Mouse (Mus musculus) heart, postnatal 0 days (tissue): ENCODE measurements around the gene Otp. TPM values are rescaled to one million over a fixed set of nuclear protein-coding genes. Genes with fewer than 3 reads are reported as not detected.

Experiments used
- ATAC-seq: fragments of 200-750 bp; cut with Nextera tagmentation; 2 replicates; pipeline ENCODE4 v1.8.0; 2017; ENCODE audit warnings: low read depth, moderate number of reproducible peaks, moderate library complexity; ENCODE audit not compliant: insufficient read depth
- DNase-seq: peaks from one replicate; pipeline ENCODE4 v3.0.0-alpha.2; 2016; ENCODE audit warnings: low spot score
- H3K27ac ChIP-seq: fragments of 300-500 bp; sonication (generic); 2 replicates; pipeline ENCODE4 v1.5.1; 2014; ENCODE audit warnings: low read depth, mild to moderate bottlenecking
- H3K27me3 ChIP-seq: fragments of 300-500 bp; sonication (generic); 2 replicates; pipeline ENCODE4 v1.6.1; 2014; ENCODE audit warnings: low read length, mixed read lengths; ENCODE audit not compliant: control insufficient read depth, insufficient read depth
- H3K36me3 ChIP-seq: fragments of 300-500 bp; sonication (generic); replicated peaks from 2 replicates; pipeline ENCODE4 v1.6.1; 2014; ENCODE audit warnings: low read length, mixed read lengths; ENCODE audit not compliant: control insufficient read depth, insufficient read depth
- H3K4me1 ChIP-seq: fragments of 300-500 bp; sonication (generic); 2 replicates; pipeline ENCODE4 v1.6.1; 2014; ENCODE audit warnings: antibody characterized with exemption; ENCODE audit not compliant: control insufficient read depth, insufficient read depth
- H3K4me2 ChIP-seq: fragments of 300-500 bp; sonication (generic); 2 replicates; pipeline ENCODE4 v1.6.1; 2014; ENCODE audit warnings: low read depth, mild to moderate bottlenecking, low read length, moderate library complexity
- H3K4me3 ChIP-seq: fragments of 300-500 bp; sonication (generic); 2 replicates; pipeline ENCODE4 v1.5.1; 2014; ENCODE audit warnings: low read depth, low read length
- H3K9ac ChIP-seq: fragments of 300-500 bp; sonication (generic); replicated peaks from 2 replicates; pipeline ENCODE4 v1.6.1; 2014; ENCODE audit warnings: low read depth, low read length, mixed read lengths
- H3K9me3 ChIP-seq: fragments of 300-500 bp; sonication (generic); replicated peaks from 2 replicates; pipeline ENCODE4 v1.6.1; 2016; ENCODE audit warnings: low read length; ENCODE audit not compliant: control insufficient read depth
- CTCF ChIP-seq: IDR thresholded peaks from 2 replicates; pipeline ENCODE4 v1.5.1; 2016; ENCODE audit warnings: antibody characterized with exemption, control low read depth, low read depth
- EP300 ChIP-seq: IDR thresholded peaks from 2 replicates; pipeline ENCODE4 v1.6.1; 2016; ENCODE audit warnings: antibody characterized with exemption, low read depth
- WGBS: fragments of 180-500 bp; shearing (Covaris S2); extraction: QIAGEN DNeasy Blood & Tissue Kit; methylation state at CpG from one replicate; pipeline ENCODE4 v1.1.7; 2014; 5-methylcytosine and 5-hydroxymethylcytosine counted together
- polyA plus RNA-seq: library from polyadenylated mRNA; unstranded; fragments of >200 nt; fragmentation: Nextera tagmentation; extraction: Ambion mirVana; gene quantifications from 2 replicates; pipeline ENCODE4 v1.2.1, GENCODE M21; 2015
- total RNA-seq: library from RNA; depleted of rRNA; stranded (reverse); fragments of >200 nt; gene quantifications from 2 replicates; pipeline ENCODE4 v1.2.3, GENCODE M21; 2014; ENCODE audit warnings: low replicate concordance; rRNA removed

Gene Otp
- total and polyA plus RNA-seq, 2 experiments from 2014 or later, result not detected

- peaks cover 88% of the 10 kb centered on the region for H3K27me3 ChIP-seq
- TF ChIP-seq CTCF, result no peak
- TF ChIP-seq EP300, result no peak
- peak overlapping the region; percentile 30 for H3K4me2 ChIP-seq
- 3% methylated on average over 68 of the region's 81 CpGs for WGBS
- H3K27ac ChIP-seq, result no peak overlapping the region
- no peaks in the 10 kb centered on the region for H3K9me3 ChIP-seq
- ATAC-seq (peak; percentile 36), DNase-seq (no peak)
- H3K9ac ChIP-seq, result no peak overlapping the region
- peak overlapping the region; percentile 19; the same call in 1 of the 2 replicates for H3K4me3 ChIP-seq
- no peaks in the 10 kb centered on the region for H3K36me3 ChIP-seq
- 0 out of 2 replicates have a peak, but pooled peaks cover 13% of the 10 kb centered on the region for H3K4me1 ChIP-seq
These were observed 10.2 kb downstream of the Otp start for GRCm38 (mm10) chr13:94885291-94886235.

GRCm38 (mm10) chr13:94907841-94908240 is 32.4 kb downstream of the Otp start:
- H3K9me3 ChIP-seq, result no peaks in the 10 kb centered on the region
- H3K27ac ChIP-seq, result no peak overlapping the region
- no peak for DNase-seq
- ATAC-seq, result no peak
- H3K4me2 ChIP-seq, result no peak overlapping the region
- no peaks in the 10 kb centered on the region for H3K4me1 ChIP-seq
- no peaks in the 10 kb centered on the region for H3K36me3 ChIP-seq
- H3K9ac ChIP-seq, result no peak overlapping the region
- H3K27me3 ChIP-seq, result no peaks in the 10 kb centered on the region
- TF ChIP-seq CTCF (no peak), EP300 (no peak)
- no peak overlapping the region for H3K4me3 ChIP-seq
- 71% methylated on average over 10 of the region's 10 CpGs for WGBS

- Histone ChIP-seq H3K4me2 (no peak overlapping the region), H3K27me3 (no peaks in the 10 kb centered on the region), H3K36me3 (no peaks in the 10 kb centered on the region), H3K27ac (no peak overlapping the region), H3K4me3 (no peak overlapping the region), H3K9ac (no peak overlapping the region), H3K9me3 (no peaks in the 10 kb centered on the region), H3K4me1 (no peaks in the 10 kb centered on the region)
- 32% methylated on average over 11 of the region's 11 CpGs for WGBS
- DNase-seq, result no peak
- no peak for ATAC-seq
- TF ChIP-seq CTCF, result no peak
- no peak for TF ChIP-seq EP300
These were observed 37.6 kb downstream of the Otp start for GRCm38 (mm10) chr13:94912961-94913360.

- no peaks in the 10 kb centered on the region for H3K36me3 ChIP-seq
- no peaks in the 10 kb centered on the region for H3K4me1 ChIP-seq
- no peak overlapping the region for H3K4me3 ChIP-seq
- no peak overlapping the region for H3K4me2 ChIP-seq
- H3K27ac ChIP-seq, result no peak overlapping the region
- 68% methylated on average over 5 of the region's 5 CpGs for WGBS
- no peak overlapping the region for H3K9ac ChIP-seq
- H3K9me3 ChIP-seq, result no peaks in the 10 kb centered on the region
- no peaks in the 10 kb centered on the region for H3K27me3 ChIP-seq
- DNase-seq (no peak), ATAC-seq (no peak)
- no peak for TF ChIP-seq CTCF
- no peak for TF ChIP-seq EP300
These were observed 40.3 kb downstream of the Otp start for GRCm38 (mm10) chr13:94915654-94916053.

GRCm38 (mm10) chr13:94928086-94928485 is 52.7 kb downstream of the Otp start:
- Histone ChIP-seq H3K36me3 (no peaks in the 10 kb centered on the region), H3K4me2 (no peak overlapping the region), H3K9ac (no peak overlapping the region), H3K27ac (no peak overlapping the region), H3K4me3 (no peak overlapping the region), H3K27me3 (peaks cover 16% of the 10 kb centered on the region; the same call in 1 of the 2 replicates), H3K9me3 (no peaks in the 10 kb centered on the region), H3K4me1 (no peaks in the 10 kb centered on the region)
- no peak for TF ChIP-seq CTCF
- no peak for TF ChIP-seq EP300
- DNase-seq (no peak), ATAC-seq (no peak)
- 58% methylated on average over 3 of the region's 3 CpGs for WGBS

Other genes with a start within 250 kb of the Otp start
- gene Tbca, start 86.7 kb upstream of the Otp start, total RNA-seq, result 42.9 and 110 TPM in 2 replicates
- gene Tbca, start 86.7 kb upstream of the Otp start, polyA plus RNA-seq, result 221 and 238 TPM in 2 replicates
- 22.2 and 24.2 TPM in 2 replicates for gene Wdr41, start 100.7 kb downstream of the Otp start, total RNA-seq
- gene Wdr41, start 100.7 kb downstream of the Otp start, polyA plus RNA-seq, result 19.3 and 20.4 TPM in 2 replicates